Mouse (Mus musculus): ENCODE measurements around the gene Msh6.
"Not testable (repeated sequence)": the region's sequence is repeated elsewhere in the genome, so short reads cannot be mapped to it uniquely, and the experiment has no call there.

Msh6 gene

DNA sequence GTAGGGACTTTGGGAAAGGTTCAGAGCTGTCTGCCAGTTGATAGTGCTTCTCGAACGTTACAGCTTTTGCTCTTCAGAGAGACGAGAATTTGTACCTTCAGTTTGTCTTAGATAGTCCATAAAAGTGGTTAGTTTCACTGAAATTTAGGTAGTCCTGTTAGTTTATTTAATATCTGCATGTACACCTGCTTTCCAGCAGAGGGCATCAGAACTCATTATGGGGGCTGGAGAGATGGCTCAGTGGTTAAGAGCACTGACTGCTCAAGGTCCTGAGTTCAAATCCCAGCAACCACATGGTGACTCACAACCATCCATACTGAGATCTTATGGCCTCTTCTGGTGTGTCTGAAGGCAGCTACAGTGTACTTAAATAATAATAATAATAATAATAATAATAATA lies 7.2 kb downstream of the Msh6 start:
- no peak for DNase-seq

DNA sequence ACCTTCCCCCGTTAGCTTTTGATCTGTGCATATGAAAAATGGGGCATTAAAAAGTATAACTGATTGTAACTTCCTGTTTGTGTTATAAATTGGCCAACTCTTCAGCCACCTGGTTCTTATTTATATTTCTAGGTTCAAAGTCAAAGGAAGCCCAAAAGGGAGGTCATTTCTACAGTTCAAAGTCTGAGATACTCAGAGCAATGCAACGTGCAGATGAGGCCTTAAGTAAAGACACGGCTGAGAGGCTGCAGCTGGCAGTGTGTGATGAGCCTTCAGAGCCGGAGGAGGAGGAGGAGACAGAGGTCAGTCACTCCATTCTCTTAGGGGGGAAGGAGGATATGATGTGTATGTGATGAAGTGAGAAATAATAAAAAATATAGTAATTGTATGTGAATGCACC lies 8.5 kb downstream of the Msh6 start:
- peak in 1 of 2 experiments; percentile 35 for DNase-seq

DNA sequence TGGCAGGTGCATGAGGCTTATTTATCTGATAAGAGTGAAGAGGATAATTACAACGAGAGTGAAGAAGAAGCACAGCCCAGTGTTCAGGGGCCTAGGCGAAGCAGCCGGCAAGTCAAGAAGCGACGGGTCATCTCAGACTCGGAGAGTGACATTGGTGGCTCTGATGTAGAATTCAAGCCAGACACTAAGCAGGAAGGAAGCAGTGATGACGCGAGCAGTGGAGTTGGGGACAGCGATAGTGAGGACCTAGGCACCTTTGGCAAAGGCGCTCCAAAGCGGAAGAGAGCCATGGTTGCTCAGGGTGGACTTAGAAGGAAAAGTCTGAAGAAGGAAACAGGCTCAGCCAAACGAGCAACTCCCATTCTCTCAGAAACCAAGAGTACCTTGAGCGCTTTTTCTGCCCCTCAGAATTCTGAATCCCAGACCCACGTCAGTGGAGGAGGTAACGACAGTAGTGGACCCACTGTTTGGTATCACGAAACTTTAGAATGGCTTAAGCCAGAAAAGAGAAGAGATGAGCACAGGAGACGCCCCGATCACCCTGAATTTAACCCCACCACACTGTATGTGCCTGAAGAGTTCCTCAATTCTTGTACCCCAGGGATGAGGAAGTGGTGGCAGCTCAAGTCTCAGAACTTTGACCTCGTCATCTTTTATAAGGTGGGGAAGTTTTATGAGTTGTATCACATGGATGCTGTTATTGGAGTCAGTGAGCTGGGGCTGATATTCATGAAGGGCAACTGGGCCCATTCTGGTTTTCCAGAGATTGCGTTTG lies 9.8 kb downstream of the Msh6 start:
- no peak for DNase-seq

DNA sequence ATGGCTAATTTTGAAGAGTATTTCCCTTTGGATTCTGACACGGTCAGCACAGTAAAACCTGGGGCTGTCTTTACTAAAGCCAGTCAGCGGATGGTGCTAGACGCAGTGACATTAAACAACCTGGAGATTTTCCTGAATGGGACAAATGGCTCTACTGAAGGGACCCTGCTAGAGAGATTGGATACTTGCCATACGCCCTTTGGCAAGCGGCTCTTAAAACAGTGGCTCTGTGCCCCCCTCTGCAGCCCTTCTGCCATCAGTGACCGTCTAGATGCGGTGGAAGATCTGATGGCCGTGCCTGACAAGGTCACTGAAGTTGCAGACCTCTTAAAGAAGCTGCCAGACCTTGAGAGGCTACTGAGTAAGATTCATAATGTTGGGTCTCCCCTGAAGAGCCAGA lies 11.1 kb downstream of the Msh6 start:
- DNase-seq = no peak

DNA sequence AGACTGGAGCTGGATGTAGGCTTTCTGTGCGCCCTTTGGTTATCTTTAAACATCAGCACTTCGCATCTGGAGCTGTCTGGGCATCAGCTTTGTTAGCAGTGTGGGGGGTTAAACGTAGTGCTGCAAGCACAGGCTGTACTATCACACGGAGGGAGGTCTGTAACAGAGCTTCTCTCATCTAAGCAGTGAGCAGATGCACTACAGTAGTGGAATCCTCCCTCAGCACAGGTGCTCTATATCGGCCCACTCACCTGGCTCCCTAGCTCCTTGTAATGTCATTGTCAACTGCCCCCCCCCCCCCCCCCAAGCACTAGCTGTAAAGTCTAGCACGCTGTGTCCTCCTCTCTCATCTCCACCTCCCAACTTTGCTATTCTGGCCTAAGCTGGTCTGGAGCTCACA lies 12.6 kb downstream of the Msh6 start:
- no peak for DNase-seq

DNA sequence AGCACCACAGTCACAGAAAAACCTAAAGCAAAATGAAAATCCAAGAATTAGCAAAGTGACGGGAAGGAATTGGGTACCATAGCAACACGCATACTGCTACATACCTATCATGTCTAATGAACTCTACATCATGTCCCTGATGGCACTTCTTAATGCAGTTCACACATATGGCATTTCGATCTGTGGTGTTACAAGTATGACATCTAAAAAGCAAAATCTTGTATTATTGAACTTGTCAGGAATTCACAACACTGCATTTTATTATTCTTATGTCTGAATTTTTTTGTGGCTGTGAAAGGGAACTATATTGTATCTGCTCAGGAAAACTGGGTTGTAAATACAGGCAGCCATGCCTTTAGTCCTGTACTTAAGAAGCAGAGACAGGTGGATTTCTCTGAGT lies 17.3 kb downstream of the Msh6 start:
- DNase-seq = no peak

DNA sequence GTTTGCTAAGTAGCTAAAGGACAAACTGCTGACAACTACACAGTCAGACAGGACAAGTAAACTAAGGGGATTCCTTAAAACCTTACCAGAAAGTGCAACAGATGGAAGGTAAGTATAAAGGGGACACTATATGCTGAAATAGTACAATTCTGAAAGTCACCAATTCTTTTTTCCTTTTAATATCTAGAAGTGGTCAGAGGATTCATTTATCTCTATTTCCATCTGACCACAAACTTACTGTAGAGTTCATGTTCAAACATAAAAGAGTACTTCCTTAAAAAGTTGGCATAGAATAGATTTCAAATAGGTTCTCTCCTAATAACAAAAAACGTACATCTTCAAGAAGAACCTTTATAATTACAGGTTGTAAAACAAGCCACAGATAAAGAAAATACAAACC lies 18.5 kb downstream of the Msh6 start:
- DNase-seq = no peak

DNA sequence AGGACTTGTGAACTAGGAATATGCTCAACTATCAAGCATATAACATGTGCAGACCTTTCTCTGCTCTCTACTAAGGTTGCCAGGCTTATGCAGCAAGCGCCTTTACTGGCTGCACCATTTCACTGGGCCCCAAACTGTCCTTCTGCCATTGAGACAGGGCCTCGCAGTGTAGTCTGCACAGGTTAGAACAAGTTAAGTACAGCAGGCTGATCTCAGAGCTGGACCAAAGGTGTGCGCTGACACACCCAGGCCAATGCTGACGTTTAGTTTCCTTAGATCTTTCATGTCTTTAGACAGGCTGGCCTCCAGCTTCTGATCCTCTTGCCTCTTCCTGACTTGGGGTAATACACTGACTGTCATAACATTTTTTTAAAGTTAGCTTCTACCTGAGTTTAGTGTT lies 22.9 kb downstream of the Msh6 start:
- DNase-seq = no peak

DNA sequence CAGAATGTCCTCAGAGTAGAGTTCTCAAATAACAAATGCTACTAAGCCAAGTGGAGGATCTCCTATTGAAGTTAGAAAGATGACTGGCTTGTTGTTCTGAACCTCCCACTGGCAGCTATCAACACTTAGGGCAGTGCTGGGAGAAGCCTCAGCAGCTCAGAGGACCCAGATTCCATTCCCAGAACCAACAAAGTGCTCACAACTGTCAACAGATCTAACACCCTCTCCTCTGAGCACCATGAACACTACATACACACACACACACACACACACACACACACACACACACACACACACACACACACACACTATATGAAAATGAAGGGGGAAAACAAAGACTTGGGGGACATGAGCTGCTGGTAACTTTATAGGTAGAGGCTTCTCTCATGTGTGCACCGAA lies 30.0 kb downstream of the Msh6 start:
- no peak for DNase-seq

DNA sequence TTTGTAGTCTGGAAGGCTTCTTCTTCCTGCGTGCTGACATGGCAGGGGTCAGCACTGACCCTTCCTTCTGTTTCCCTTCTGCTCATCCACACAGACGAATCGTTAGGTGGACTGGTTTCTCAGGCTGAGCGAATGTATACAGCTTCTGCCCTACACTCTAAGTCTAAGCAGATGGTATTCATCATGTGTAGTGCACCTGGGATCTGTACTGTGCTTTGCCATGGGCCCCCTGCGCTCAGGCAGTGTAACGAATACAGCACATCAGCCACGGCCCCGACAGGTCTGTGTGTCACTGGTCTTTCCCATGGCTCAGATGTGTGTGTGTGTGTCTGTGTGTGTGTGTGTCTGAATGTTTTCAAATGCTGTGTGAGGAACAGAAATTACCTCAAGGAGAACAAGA lies 32.1 kb downstream of the Msh6 start:
- DNase-seq = no peak

DNA sequence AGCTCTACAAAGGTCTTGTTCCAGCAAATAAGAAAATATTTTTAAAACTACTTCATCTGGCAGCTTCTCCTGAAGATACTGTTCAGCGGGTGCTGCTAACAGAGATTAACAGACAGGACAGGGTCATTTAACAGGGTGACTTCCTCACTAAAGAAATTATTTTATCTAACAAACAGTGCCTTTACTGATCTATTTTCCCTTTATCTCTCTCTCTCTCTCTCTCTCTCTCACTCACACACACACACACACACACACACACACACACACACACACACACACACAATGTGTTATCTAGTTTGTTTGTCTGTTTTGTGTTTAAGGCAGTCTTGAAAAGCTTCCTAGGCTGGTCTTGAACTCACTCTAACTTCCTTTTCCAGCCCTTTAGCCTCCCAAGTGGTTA lies 39.6 kb downstream of the Msh6 start:
- no peak for DNase-seq

DNA sequence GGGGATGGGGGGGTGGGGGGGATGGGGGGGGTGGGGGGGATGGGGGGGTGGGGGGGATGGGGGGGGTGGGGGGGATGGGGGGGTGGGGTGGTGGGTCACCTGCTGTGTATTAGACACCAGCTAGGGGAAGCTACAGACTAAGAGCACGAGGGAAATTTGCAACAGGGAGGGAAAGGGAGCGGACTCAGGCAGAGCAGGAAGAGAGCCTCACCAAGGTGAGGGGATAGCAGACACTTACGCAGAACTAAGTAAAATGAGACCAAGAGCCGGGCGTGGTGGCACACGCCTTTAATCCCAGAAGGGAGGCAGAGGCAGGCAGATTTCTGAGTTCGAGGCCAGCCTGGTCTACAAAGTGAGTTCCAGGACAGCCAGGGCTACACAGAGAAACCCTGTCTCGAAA lies 41.2 kb downstream of the Msh6 start:
- DNase-seq = not testable (repeated sequence)

DNA sequence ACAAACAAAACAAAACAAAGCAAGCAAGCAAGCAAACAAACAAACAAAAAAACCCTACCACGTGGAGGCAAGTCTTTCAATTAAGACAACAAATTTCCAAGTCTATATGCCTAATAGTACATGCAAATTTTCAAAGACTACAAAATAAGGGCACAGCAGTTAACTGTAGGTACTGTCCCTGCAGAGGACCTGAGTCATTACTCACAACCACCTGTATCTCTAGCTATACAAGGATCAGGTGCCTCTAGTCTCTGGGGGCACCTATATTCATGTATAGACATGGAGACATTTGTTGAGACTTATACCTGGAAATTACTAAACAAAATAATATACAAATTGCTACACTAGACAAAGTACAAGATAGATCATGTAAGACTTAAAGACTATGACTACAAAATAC lies 49.1 kb downstream of the Msh6 start:
- DNase-seq = no peak

DNA sequence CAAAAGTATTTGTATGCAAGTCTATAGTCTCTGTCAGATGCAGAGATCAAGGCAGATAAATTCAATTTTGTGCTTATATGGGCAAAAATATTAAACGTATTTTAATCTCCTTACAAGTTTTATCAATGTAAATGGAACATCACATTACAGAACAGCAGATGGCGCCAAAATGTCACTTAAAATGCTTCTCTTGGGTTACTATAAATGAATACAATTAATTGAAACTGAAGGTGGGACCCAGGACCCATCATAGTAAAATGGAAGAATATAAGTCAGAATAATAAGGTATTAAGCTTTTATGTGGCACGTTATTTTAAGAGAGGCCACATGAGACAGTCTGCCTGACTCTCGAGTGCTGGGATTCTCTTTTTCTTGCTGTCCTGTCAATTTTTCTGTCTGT lies 50.4 kb downstream of the Msh6 start:
- peak; percentile 68 to 78 for DNase-seq

DNA sequence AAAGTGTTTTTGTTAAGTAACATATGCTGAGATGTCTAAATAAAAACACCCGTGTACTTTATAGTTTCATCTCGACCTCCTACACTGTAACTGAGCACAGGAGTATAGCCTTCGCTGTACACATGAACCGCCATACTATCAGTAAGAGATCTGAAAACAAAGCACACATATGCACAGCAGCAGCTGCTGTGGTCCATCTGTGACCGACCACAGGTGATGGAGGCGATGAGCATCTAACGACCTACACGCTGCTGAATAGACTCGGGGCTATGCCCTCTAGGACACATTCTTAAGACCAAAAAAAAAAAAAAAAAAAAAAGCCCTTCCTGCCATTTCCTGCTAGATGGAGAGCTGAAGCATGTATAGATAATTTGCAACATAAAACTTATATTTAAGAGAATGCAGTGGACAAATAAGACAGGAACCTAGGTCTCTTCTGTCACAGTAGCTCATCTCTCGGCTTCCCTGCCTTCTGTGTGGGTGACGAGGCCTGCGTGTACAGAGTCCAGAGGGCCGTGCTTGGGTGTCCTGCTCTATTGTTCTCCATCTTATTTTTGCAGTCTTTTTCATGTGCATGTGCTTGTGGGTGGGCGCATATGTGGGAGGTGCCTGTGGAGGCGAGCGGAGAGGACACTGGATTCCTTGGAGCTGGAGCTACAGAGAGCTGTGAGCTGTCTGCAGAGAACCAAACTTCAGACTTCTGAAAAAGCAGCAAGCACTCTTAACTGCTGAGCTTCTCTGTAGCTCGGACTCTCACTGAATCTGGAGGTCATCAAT lies 54.5 kb downstream of the Msh6 start:
- DNase-seq = no peak

DNA sequence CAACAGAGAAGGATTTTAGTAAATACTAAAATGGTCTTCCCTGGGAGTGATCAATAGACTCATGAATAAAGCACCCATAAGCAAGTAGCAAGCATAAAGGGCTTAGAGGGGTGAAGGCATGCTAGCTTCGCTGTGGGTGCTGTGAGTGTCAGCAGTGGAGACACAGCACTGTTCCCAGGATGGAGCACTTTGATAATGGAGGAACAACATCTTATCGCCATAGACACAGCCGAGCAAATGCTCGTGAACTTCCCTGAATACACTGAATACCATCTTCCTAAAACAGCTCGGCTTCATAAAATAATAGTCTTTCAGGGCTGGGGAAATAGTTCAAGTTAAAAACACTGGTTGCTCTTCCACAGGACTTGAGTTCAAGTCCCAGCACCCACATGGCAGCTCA lies 56.9 kb downstream of the Msh6 start:
- DNase-seq = no peak

DNA sequence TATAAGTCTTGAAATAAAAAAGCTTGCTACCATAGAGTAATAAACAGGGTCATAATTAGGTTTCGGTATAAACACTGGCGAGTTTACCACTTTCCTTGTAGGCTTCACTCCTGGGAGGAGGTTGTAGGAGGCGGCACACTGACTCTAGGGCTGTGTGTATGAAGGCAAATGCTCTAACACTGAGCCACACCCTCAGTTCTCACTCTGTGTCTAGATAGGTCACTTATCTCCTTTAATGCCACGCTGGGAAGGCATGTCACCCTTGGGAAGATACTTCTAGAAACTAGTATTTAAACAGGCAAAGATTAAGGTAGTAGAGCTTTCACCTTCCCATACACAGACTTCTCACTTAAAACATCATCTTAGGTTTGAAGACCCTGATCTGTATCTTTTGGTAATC lies 59.6 kb downstream of the Msh6 start:
- no peak for DNase-seq

All from kidney, postnatal 36 days (tissue).